Mouse (Mus musculus) mesoderm, embryonic 11.5 days (tissue): ENCODE data around the gene Sel1l.
"Not testable (repeated sequence)": the region's sequence is repeated elsewhere in the genome, so short reads cannot be mapped to it uniquely, and the experiment has no call there.

Source experiments
- DNase-seq: peaks from one replicate; pipeline ENCODE4 v3.0.0-alpha.2; 2012; ENCODE audit warnings: low read depth, low spot score

Gene Sel1l

DNA sequence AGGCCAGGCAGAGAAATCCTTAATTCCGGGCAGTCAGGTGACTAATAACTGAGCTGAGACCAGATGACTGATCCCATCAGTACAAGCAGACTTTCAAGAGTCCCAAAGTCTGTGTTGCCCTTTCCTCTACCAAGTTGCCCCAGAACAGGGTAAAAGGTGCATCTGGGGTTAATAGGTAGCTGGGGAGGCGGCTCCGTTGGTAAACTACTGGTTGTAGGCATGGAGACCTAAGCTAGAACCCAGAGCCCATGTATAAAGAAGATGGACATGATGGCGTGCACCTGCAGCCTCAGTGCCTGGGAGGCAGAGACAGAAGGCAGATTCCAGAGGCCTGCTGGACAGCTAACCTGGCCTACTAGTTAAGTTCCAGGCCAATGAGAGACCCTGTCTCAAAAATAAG is 30.2 kb downstream of the Sel1l start:
- DNase-seq: no peak

DNA sequence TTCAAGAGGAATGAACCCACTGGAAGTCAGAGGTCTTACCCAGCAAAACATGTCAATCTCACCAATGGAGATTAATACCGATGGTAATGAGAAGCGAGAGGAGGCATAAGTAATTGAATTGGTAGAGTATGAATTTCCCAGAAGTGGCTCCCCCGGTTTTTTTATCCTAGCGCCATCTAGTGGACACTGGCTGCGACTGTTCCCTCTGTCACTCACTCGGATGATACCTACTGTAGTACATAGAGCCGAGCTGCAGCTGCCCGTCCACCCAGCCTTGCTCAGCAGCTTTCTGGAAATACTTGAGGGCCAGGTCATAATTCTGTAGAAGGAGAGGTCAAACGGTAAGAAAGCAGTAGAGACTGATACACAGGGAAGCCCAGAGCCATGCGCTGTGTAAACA is 33.0 kb downstream of the Sel1l start:
- peak; percentile 72 for DNase-seq

DNA sequence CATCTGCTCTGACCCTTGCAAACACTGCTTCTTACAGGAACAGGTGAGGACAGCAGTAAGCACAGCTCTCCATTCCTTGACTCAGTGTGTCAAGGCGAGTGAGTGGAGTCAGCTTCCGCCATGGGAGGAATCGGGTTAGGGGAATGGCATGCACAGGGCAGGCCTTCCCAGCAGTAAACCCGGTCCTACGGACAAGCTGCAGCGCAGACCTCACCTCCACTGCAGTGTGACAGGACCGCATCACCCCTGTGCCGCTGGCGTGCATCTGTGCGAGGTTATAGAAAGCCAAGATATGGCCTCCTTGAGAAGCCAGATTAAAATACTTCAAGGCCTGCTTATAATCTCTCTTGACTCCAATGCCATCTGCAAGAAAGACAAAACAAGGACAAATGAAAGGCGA is 33.4 kb downstream of the Sel1l start:
- no peak for DNase-seq

DNA sequence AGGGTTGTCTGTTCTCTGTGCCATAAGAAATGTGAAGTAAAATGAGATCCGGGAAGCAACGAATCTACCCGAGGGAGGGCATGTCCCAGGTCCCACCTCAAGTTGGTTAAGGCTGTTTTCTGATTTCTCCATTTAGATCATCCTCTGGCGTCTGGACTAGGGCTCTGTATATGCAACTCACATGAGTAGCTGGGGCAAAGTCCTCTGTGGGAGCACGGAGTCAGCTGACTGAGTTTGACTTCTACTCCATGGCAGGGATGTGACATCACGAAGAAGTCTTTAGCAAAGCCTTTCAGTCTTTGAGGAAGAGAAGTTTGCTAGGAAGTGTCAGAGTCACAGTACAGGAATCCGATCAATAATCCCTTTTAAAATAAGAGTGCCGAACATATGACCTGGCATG is 40.0 kb downstream of the Sel1l start:
- DNase-seq: no peak

DNA sequence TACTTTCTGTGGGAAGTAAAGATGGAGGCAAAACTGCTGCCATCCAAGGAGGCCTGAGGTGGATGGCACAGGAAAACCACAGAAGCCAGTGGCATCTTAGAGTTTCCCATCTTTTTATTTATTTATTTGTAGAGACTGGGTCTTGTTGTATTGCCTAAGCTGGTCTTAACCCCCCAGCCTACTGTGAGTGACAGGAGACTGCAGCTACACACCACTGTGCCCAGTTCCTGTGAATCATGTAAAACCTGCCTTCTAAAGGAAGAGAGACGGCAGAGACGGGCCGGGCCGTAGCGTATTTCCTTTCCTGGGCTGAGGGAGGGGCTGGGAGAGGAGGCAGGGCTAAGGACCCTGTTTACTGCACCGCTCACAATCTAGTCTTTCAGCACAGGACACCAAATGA is 41.2 kb downstream of the Sel1l start:
- DNase-seq: no peak

- no peak for DNase-seq
These were observed 41.9 kb downstream of the Sel1l start for GRCm38 (mm10) chr12:91807095-91807494.

DNA sequence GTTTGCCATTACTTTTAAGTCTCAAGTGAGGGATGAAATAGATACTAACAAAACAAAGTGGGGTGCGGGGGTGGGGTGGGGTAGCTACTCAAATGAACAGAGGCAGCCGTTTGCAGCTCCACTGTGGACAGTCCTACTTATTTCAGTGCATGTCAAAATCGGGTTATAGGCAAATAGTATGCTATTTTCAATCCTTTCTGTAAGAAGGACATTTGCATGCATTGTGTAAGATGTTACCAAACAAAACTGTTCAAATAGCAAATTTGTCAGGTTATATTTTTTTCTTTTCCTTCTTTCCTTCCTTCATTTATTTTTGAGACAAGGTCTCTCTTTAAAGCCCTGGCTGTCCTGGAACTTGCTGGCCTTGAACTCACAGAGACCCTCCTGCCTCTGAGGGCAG is 44.7 kb downstream of the Sel1l start:
- DNase-seq: no peak

DNA sequence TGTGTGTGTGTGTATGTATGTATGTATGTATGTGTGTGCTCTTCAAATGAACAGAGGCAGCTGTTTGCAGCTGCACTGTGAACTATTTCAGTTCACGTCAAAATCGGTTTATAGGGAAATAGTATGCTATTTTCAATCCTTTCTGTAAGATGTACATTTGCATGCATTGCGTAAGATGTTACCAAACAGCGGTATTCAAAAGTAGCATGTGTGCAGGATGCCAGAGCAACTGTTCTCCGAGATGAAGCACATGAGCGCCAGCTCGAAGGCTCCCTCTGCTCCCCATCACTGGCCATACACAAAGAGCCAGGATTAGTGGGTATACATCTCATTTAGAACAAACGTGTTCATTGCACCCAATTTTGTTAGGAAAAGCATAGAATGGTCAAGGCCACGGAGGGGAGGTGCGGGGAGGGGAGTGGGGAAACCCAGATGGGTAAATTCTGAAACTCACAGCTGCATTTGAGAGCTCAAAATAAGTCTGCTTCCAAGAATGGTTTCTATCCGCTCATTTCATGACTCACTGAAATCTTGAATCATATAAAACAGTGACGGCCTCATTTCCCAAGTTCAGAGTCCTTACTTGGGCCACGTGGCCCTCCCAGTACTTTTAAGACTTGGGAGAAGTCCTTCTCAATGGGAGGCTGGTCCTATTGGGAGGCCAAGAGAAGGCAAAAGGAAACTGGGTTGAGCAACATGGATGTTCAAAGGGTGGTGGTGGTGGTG is 45.6 kb downstream of the Sel1l start:
- no peak for DNase-seq

- DNase-seq: no peak
These were observed 46.3 kb downstream of the Sel1l start for GRCm38 (mm10) chr12:91802586-91803206.

GRCm38 (mm10) chr12:91800861-91801385 is 48.0 kb downstream of the Sel1l start:
- no peak for DNase-seq

DNA sequence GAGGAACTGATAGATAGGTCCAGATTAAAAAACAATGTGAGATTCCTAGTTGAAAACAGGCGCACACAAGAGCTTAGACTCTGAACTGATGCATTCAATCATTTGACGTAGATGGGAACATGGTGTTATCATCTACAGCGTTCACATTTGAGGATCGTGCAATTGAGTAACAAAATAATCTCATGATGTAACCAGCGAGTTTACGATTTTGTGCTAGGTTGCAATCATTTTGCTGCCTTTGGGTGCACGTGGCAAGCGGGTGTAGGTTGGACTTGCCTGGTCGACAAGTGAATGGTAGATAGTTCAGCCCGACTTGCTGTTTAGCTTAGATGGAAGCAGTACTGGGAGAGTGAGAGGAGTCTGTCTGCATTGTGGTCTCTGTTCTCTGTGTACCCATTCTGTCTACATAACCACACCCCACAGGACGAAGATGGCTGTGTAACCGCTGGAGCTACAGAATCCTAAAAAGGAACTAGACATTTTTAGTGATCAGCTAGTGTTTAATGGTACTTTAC is 49.1 kb downstream of the Sel1l start:
- no peak for DNase-seq

DNA sequence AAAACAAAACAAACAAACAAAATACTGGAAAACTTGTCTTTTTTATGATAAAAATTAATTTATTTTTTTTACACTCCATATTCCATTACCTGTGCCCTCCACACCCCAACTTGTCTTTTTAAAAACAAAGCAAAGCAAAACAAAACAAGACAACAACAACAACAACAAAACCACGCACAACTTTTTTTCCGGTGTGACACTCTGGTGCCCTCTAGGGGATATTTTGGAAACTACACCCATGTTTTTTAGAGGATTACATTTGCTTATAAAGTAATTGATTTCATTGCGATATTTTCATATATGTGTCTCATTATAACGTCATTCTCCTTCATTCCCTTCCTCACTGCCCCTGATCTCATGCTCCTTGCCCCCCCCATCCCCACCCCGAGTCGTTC is 49.6 kb downstream of the Sel1l start:
- DNase-seq: peak; percentile 36

DNA sequence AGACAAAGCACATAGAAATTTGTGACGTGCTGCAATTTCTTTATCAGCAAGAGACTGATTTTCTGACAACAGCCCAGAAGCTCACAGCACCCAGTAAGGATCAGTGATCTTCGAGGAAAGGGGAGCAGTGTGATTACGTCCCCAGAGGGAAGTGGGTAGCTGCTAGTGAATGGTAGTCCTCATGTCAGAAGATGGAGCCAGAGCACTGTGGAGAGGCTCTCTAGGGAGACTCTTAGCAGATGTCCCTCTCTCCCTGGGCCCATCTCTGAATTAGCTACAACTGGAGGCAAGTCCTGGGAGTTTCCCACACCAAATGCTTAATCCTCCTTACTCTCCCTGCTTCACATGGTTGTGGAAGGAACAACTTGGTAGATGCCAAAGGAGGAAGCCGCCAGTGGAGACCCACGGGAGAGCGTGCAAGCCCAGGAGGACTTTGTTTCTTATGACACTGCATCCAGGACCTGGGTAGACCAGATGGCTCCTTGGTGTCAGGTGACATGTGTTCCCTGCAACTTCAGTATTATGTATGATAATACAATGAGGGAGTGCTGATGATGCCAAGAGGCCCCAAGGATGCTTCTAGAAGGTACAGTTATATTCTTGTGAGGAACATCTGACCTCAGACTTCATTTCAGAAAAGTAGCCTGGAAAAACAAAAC is 50.1 kb downstream of the Sel1l start:
- peak; percentile 37 for DNase-seq

GRCm38 (mm10) chr12:91796774-91797173 is 52.2 kb downstream of the Sel1l start:
- DNase-seq: no peak

- no peak for DNase-seq
These were observed 55.7 kb downstream of the Sel1l start for GRCm38 (mm10) chr12:91793266-91793665.

- no peak for DNase-seq
These were observed 57.1 kb downstream of the Sel1l start for GRCm38 (mm10) chr12:91791822-91792221.

DNA sequence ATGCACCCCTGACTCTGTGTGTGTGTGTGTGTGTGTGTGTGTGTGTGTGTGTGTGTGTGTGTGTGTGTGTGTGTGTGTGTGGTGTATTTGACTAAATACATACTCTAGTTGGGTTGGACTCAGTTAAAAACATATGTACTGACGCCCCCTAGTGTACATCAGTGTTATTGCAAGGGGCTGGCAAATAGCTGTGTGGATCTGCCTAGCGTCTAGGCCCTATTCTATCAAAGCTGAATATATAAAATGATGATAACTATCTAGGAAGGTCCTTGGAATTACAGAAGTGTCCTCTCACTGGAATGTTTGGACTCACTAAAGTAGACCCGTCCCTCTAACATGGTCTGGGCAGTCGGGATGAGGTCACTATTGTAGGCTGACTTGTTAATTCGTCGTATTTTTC is 59.2 kb downstream of the Sel1l start:
- peak; percentile 61 for DNase-seq

DNA sequence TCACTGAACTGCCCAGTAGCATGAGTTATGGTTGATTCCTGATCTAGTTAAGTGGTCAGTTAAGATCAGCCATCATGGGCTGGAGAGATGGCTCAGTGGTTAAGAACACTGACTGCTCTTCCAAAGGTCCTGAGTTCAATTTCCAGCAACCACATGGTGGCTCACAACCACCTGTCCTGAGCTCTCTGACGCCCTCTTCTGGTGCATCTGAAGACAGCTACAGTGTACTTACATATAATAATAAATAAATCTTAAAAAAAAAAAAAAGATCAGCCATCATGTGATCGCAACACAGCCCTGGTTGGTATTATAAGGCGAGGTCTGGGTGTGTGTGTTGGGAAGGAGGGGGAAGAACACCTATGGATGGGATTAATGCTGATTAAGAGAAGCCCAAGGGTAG is 60.5 kb downstream of the Sel1l start:
- not testable (repeated sequence) for DNase-seq

GRCm38 (mm10) chr12:91787959-91788437 is 61.0 kb downstream of the Sel1l start, which contains the start of gene Ston2:
Ston2 (minus strand) TSS chr12:91788387.
- DNase-seq: no peak

- peak; percentile 54 for DNase-seq
These were observed 62.6 kb downstream of the Sel1l start for GRCm38 (mm10) chr12:91786355-91786754.

DNA sequence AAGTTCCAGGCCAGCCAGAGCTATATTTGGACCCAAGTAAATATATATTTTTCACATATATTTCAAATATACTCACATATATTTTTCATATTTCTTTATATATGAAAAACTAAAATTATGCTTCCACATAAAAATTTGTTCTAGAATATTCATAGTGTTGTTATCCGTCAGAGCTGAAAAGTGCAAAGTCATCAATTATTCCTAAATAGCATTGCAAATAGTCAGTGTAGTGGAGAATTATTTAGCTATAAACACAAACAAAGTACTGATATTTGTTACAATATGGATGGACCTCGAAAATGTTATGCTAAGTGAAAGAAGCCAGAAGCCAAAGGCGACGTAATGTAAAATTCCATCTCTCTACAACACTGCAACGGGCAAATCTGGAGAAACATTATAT is 67.5 kb downstream of the Sel1l start:
- DNase-seq: no peak

DNA sequence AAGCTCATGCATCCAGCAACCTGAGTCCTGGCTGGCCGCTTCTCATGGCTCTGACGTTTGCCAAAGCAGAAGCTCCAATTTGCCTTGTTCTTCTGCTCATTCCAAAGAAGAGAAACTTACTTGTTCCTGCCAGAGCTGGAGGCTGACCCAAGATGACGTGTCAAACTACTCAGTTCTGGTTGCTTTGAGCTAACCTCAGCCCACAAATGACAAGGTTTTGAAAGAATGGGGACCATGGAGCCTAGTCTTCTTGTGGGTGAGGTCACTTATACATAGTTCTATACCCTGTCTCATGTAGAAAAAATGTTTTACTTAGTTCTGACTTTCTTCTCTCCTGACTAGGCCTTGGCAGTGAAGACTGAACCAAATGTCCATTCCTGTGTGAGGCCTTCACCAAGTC is 68.4 kb downstream of the Sel1l start:
- no peak for DNase-seq
